Mouse (Mus musculus) E14TG2a.4 (cell line): ENCODE measurements at regions not wholly inside any gene's neighbourhood (a gene's known extent, or its start where the extent isn't known, plus 50 kb on each side); places are given as distances from the start of the nearest gene placed in this dataset.

Experiments used
- CTCF ChIP-seq: conservative IDR thresholded peaks from 2 replicates; pipeline ENCODE4 v1.5.1; 2014; ENCODE audit warnings: low read length
- NANOG ChIP-seq: IDR thresholded peaks from 2 replicates; pipeline ENCODE4 v1.6.1; 2014; ENCODE audit warnings: borderline replicate concordance, low read length, mixed read lengths

DNA sequence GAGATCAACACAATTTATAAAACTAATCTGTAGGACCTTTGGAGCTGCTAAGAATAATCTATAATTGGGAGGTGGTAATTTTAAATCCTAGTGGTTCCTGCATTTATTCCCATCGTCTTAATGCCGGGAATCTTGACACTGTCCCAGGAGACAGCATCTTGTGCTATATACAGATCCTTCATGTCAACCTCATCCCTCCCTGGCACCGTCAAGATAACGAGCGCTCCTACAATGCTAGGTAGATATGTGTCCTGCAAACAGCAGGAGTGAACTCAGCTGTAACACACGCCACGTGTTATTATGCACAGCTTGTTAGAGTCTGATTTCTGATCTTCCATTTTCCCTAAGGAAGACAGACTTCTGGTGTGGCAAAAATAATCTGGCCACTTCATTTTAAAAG lies 237.0 kb upstream of the Cnr1 start:
- no peak for TF ChIP-seq CTCF
- TF ChIP-seq NANOG: no peak
